Comparison of ENCODE assay signal across 14 mouse cellular contexts in genomic region chr4:128958156-128958555, GRCm38 (mm10). TPM values are rescaled to one million over a fixed set of nuclear protein-coding genes. Genes with fewer than 3 reads are reported as not detected.
DNase-seq lines count a peak whose midpoint lies in the region; ATAC-seq lines count a peak whose summit lies in the region.
"Had no signal": no experiment of that assay in that cellular context is flagged by ENCODE, and none has a peak within 500 bp of the region (broad histone marks: within the 10 kb centered on the region; RNA-seq: fewer than 3 reads in every experiment).

No protein-coding gene starts in this region.

- H3K9me3 ChIP-seq in heart, embryonic 14.5 days (ENCODE audit: control insufficient read depth, low read length): no peaks in the 10 kb centered on the region
- no peaks in the 10 kb centered on the region for H3K9me3 ChIP-seq in kidney, embryonic 15.5 days (replicated peaks)
- H3K9me3 ChIP-seq in kidney, embryonic 16.5 days (ENCODE audit: low read length): no peaks in the 10 kb centered on the region
- no peaks in the 10 kb centered on the region for H3K9me3 ChIP-seq in embryonic facial prominence, embryonic 15.5 days (replicated peaks)
- no peaks in the 10 kb centered on the region for H3K9me3 ChIP-seq in stomach, embryonic 16.5 days (replicated peaks; ENCODE audit: control insufficient read depth, low read length)
- H3K9me3 ChIP-seq: midbrain, embryonic 15.5 days; neural tube, embryonic 13.5 days had no signal

- peaks cover 18 to 22% of the 10 kb centered on the region in 2 experiments for H3K4me1 ChIP-seq in heart, embryonic 14.5 days (ENCODE audit: control insufficient read depth in 2 of 2, insufficient read depth in 2 of 2, low read length in 2 of 2)
- peaks cover 36% of the 10 kb centered on the region for H3K4me1 ChIP-seq in kidney, embryonic 15.5 days
- peaks cover 18% of the 10 kb centered on the region for H3K4me1 ChIP-seq in kidney, embryonic 16.5 days (ENCODE audit: insufficient read depth, low read length)
- peaks cover 54% of the 10 kb centered on the region for H3K4me1 ChIP-seq in embryonic facial prominence, embryonic 15.5 days
- H3K4me1 ChIP-seq in stomach, embryonic 16.5 days (ENCODE audit: control insufficient read depth, insufficient read depth, low read length): peaks cover 20% of the 10 kb centered on the region

- H3K27ac ChIP-seq in heart, embryonic 14.5 days (replicated peaks in 1 of 2; ENCODE audit: control insufficient read depth in 1 of 2, insufficient read depth in 1 of 2, low read depth in 2 of 2, low read length in 2 of 2): peak overlapping the region; percentile 65 to 66
- peak overlapping the region; percentile 43 for H3K27ac ChIP-seq in kidney, embryonic 15.5 days
- no peak overlapping the region for H3K27ac ChIP-seq in kidney, embryonic 16.5 days (ENCODE audit: low read length)
- H3K27ac ChIP-seq in embryonic facial prominence, embryonic 15.5 days (replicated peaks): peak overlapping the region; percentile 67; the same call in 1 of the 2 replicates
- H3K27ac ChIP-seq in stomach, embryonic 16.5 days (ENCODE audit: low read length): peak overlapping the region; percentile 40; the same call in 1 of the 2 replicates
- H3K27ac ChIP-seq: midbrain, embryonic 15.5 days; neural tube, embryonic 13.5 days had no signal

- WGBS in heart, embryonic 14.5 days: 76% methylated on average over 11 of the region's 11 CpGs
- WGBS in kidney, embryonic 15.5 days: 78% methylated on average over 11 of the region's 11 CpGs
- 79% methylated on average over 11 of the region's 11 CpGs for WGBS in kidney, embryonic 16.5 days
- 78% methylated on average over 11 of the region's 11 CpGs for WGBS in embryonic facial prominence, embryonic 15.5 days
- 71% methylated on average over 11 of the region's 11 CpGs for WGBS in stomach, embryonic 16.5 days

- H3K36me3 ChIP-seq in heart, embryonic 14.5 days (ENCODE audit: control insufficient read depth, insufficient read depth, low read length): no peaks in the 10 kb centered on the region
- no peaks in the 10 kb centered on the region for H3K36me3 ChIP-seq in kidney, embryonic 15.5 days
- H3K36me3 ChIP-seq in kidney, embryonic 16.5 days (ENCODE audit: insufficient read depth, low read length): no peaks in the 10 kb centered on the region
- 0 out of 2 replicates have a peak, but pooled peaks cover 5% of the 10 kb centered on the region for H3K36me3 ChIP-seq in embryonic facial prominence, embryonic 15.5 days
- H3K36me3 ChIP-seq in stomach, embryonic 16.5 days (ENCODE audit: control insufficient read depth, insufficient read depth, low read length): no peaks in the 10 kb centered on the region
- H3K36me3 ChIP-seq: midbrain, embryonic 15.5 days; neural tube, embryonic 13.5 days had no signal

- H3K27me3 ChIP-seq in heart, embryonic 14.5 days (ENCODE audit: control insufficient read depth, insufficient read depth, low read length): peaks cover 10% of the 10 kb centered on the region
- H3K27me3 ChIP-seq in kidney, embryonic 15.5 days: 0 out of 2 replicates have a peak, but pooled peaks cover 4% of the 10 kb centered on the region
- H3K27me3 ChIP-seq in kidney, embryonic 16.5 days (ENCODE audit: insufficient read depth, low read length): no peaks in the 10 kb centered on the region
- no peaks in the 10 kb centered on the region for H3K27me3 ChIP-seq in embryonic facial prominence, embryonic 15.5 days
- peaks cover 4% of the 10 kb centered on the region; the same call in 1 of the 2 replicates for H3K27me3 ChIP-seq in stomach, embryonic 16.5 days (ENCODE audit: control insufficient read depth, insufficient read depth, low read length)
- H3K27me3 ChIP-seq: midbrain, embryonic 15.5 days had no signal

- H3K4me3 ChIP-seq in heart, embryonic 14.5 days (ENCODE audit: control insufficient read depth in 1 of 2, insufficient read depth in 1 of 2, low read depth in 1 of 2, low read length in 2 of 2): no peak overlapping the region
- no peak overlapping the region for H3K4me3 ChIP-seq in kidney, embryonic 15.5 days (replicated peaks)
- H3K4me3 ChIP-seq in kidney, embryonic 16.5 days (ENCODE audit: low read length): no peak overlapping the region
- H3K4me3 ChIP-seq in embryonic facial prominence, embryonic 15.5 days (replicated peaks): no peak overlapping the region
- no peak overlapping the region for H3K4me3 ChIP-seq in stomach, embryonic 16.5 days (replicated peaks; ENCODE audit: low read length)
- H3K4me3 ChIP-seq: midbrain, embryonic 15.5 days; neural tube, embryonic 13.5 days had no signal

- no peak overlapping the region for H3K9ac ChIP-seq in heart, embryonic 14.5 days (ENCODE audit: low read length)
- H3K9ac ChIP-seq in kidney, embryonic 15.5 days: 0 out of 2 replicates have a peak overlapping the region, but pooled peaks have one; percentile 2
- no peak overlapping the region for H3K9ac ChIP-seq in kidney, embryonic 16.5 days (replicated peaks; ENCODE audit: low read length)
- no peak overlapping the region for H3K9ac ChIP-seq in embryonic facial prominence, embryonic 15.5 days
- 0 out of 2 replicates have a peak overlapping the region, but pooled peaks have one; percentile 15 for H3K9ac ChIP-seq in stomach, embryonic 16.5 days (ENCODE audit: low read length)
- H3K9ac ChIP-seq: midbrain, embryonic 15.5 days; neural tube, embryonic 13.5 days had no signal

- H3K4me2 ChIP-seq in heart, embryonic 14.5 days (ENCODE audit: low read length): no peak overlapping the region
- no peak overlapping the region for H3K4me2 ChIP-seq in kidney, embryonic 15.5 days
- H3K4me2 ChIP-seq in kidney, embryonic 16.5 days (replicated peaks; ENCODE audit: low read depth, low read length): no peak overlapping the region
- no peak overlapping the region for H3K4me2 ChIP-seq in embryonic facial prominence, embryonic 15.5 days (replicated peaks)
- H3K4me2 ChIP-seq in stomach, embryonic 16.5 days (ENCODE audit: low read depth, low read length): no peak overlapping the region
- H3K4me2 ChIP-seq: midbrain, embryonic 15.5 days; neural tube, embryonic 13.5 days had no signal

- no peak for DNase-seq in heart, adult 8-10 months (ENCODE audit: low spot score)
- no peak for DNase-seq in retina, postnatal 1 day
- DNase-seq: cerebellum, adult 8-10 months; kidney, adult 8-10 months; lung, postnatal 14 days; thymus, postnatal 36 days had no signal

- ATAC-seq in heart, embryonic 14.5 days (ENCODE audit: insufficient number of reproducible peaks, insufficient read depth, low FRiP score, low read depth): no peak
- no peak for ATAC-seq in kidney, embryonic 15.5 days (replicated peaks; ENCODE audit: low FRiP score)
- no peak for ATAC-seq in kidney, embryonic 16.5 days (ENCODE audit: low FRiP score, low TSS enrichment)
- ATAC-seq in embryonic facial prominence, embryonic 15.5 days (ENCODE audit: insufficient number of reproducible peaks, low FRiP score, low TSS enrichment, low read depth): no peak
- ATAC-seq in stomach, embryonic 16.5 days (ENCODE audit: insufficient read depth, low FRiP score): no peak
- ATAC-seq: CD4-positive, CD25-positive, alpha-beta regulatory T cell, adult 4 months; midbrain, embryonic 15.5 days had no signal

RNA-seq across cellular contexts. Expression of gene Azin2, which starts 4.1 kb away (rescaled TPM):
- 6.2 and 7.4 TPM in 2 replicates for polyA plus RNA-seq in heart, embryonic 14.5 days (2014; fragmentation: Nextera tagmentation; extraction: Ambion mirVana)
- total RNA-seq in heart, adult 8-10 months (2022): 1 to 10 TPM; 2.5 to 5.5 (median 3.2) TPM
- 19.4 and 20.3 TPM in 2 replicates for polyA plus RNA-seq in kidney, embryonic 15.5 days (2015; fragmentation: Nextera tagmentation; extraction: Ambion mirVana)
- 21.7 and 26.3 TPM in 2 replicates for polyA plus RNA-seq in kidney, embryonic 16.5 days (2015; fragmentation: Nextera tagmentation; extraction: Ambion mirVana)
- 29.4 and 32.1 TPM in 2 replicates for polyA plus RNA-seq in embryonic facial prominence, embryonic 15.5 days (2015; fragmentation: Nextera tagmentation; extraction: Ambion mirVana)
- polyA plus RNA-seq in stomach, embryonic 16.5 days (2015; fragmentation: Nextera tagmentation; extraction: Ambion mirVana): 14.3 and 15.0 TPM in 2 replicates

RNA-seq across cellular contexts. Expression of gene Ak2, which starts 33.6 kb away (rescaled TPM):
- polyA plus RNA-seq in heart, embryonic 14.5 days (2014; fragmentation: Nextera tagmentation; extraction: Ambion mirVana): 126 and 129 TPM in 2 replicates
- 10 to 100 TPM; 58.0 to 66.2 (median 62.3) TPM for total RNA-seq in heart, adult 8-10 months (2022)
- 224 and 231 TPM in 2 replicates for polyA plus RNA-seq in kidney, embryonic 15.5 days (2015; fragmentation: Nextera tagmentation; extraction: Ambion mirVana)
- 226 and 238 TPM in 2 replicates for polyA plus RNA-seq in kidney, embryonic 16.5 days (2015; fragmentation: Nextera tagmentation; extraction: Ambion mirVana)
- 196 and 203 TPM in 2 replicates for polyA plus RNA-seq in embryonic facial prominence, embryonic 15.5 days (2015; fragmentation: Nextera tagmentation; extraction: Ambion mirVana)
- 199 and 207 TPM in 2 replicates for polyA plus RNA-seq in stomach, embryonic 16.5 days (2015; fragmentation: Nextera tagmentation; extraction: Ambion mirVana)

Comparison
In these comparisons a context has a peak if more than half of its experiments do, and no peak if none do; other contexts are left out.
1. H3K9ac ChIP-seq: peak in kidney, embryonic 15.5 days (single experiment) and stomach, embryonic 16.5 days (single experiment); none in heart, embryonic 14.5 days (single experiment), kidney, embryonic 16.5 days (single experiment) and embryonic facial prominence, embryonic 15.5 days (single experiment).